Mouse (Mus musculus) c-Kit-negative CD71-positive TER-119-positive erythroid progenitor cells, embryonic 14.5 days (primary cell): ENCODE results near the gene Gstp1.
A peak's percentile ranks its signal among the peaks of the same experiment; 100 is the strongest.
"Not testable (repeated sequence)": the region's sequence is repeated elsewhere in the genome, so short reads cannot be mapped to it uniquely, and the experiment has no call there.

Experiments
- DNase-seq: peaks from one replicate; pipeline ENCODE4 v3.0.0-alpha.2; 2013; ENCODE audit warnings: low read depth, low spot score

The Gstp1 gene

GRCm38 (mm10) chr19:4040941-4041340, 3.2 kb upstream of the Gstp1 start:
- DNase-seq, result not testable (repeated sequence)

- DNase-seq, result not testable (repeated sequence)
These were observed 514 bp downstream of the Gstp1 start for GRCm38 (mm10) chr19:4037154-4037787.

GRCm38 (mm10) chr19:4036327-4037045, 1.3 kb downstream of the Gstp1 start:
- no peak for DNase-seq

GRCm38 (mm10) chr19:4033742-4034141, 4.0 kb downstream of the Gstp1 start:
- DNase-seq, result no peak

- DNase-seq, result no peak
These were observed 4.5 kb downstream of the Gstp1 start for GRCm38 (mm10) chr19:4033298-4033697.

- no peak for DNase-seq
These were observed 5.1 kb downstream of the Gstp1 start for GRCm38 (mm10) chr19:4032668-4033067.

GRCm38 (mm10) chr19:4027576-4027975, 10.2 kb downstream of the Gstp1 start:
- no peak for DNase-seq

- DNase-seq, result no peak
These were observed 14.6 kb downstream of the Gstp1 start for GRCm38 (mm10) chr19:4023185-4023584.

- peak; percentile 42 for DNase-seq
These were observed 18.8 kb downstream of the Gstp1 start for GRCm38 (mm10) chr19:4018743-4019583.

- no peak for DNase-seq
These were observed 19.7 kb downstream of the Gstp1 start for GRCm38 (mm10) chr19:4017921-4018587.

- no peak for DNase-seq
These were observed 22.1 kb downstream of the Gstp1 start for GRCm38 (mm10) chr19:4015635-4016034.

- no peak for DNase-seq
These were observed 23.0 kb downstream of the Gstp1 start for GRCm38 (mm10) chr19:4014802-4015201.

- DNase-seq, result no peak
These were observed 24.7 kb downstream of the Gstp1 start for GRCm38 (mm10) chr19:4013066-4013465.

- DNase-seq, result peak; percentile 96
These were observed 25.3 kb downstream of the Gstp1 start, which contains the start of gene Ndufv1 for GRCm38 (mm10) chr19:4012432-4013022. Gene Ndufv1 (minus strand): TSS chr19:4012806.

GRCm38 (mm10) chr19:4011086-4011485, 26.7 kb downstream of the Gstp1 start:
- no peak for DNase-seq

- no peak for DNase-seq
These were observed 31.8 kb downstream of the Gstp1 start for GRCm38 (mm10) chr19:4005971-4006370.

GRCm38 (mm10) chr19:4005091-4005490, 32.7 kb downstream of the Gstp1 start:
- no peak for DNase-seq

- no peak for DNase-seq
These were observed 33.5 kb downstream of the Gstp1 start for GRCm38 (mm10) chr19:4004331-4004730.

- no peak for DNase-seq
These were observed 34.1 kb downstream of the Gstp1 start for GRCm38 (mm10) chr19:4003641-4004040.

- DNase-seq, result no peak
These were observed 34.7 kb downstream of the Gstp1 start, which contains the start of gene Doc2g for GRCm38 (mm10) chr19:4003112-4003511. Gene Doc2g (plus strand): TSS chr19:4003313.

- DNase-seq, result no peak
These were observed 36.0 kb downstream of the Gstp1 start for GRCm38 (mm10) chr19:4001752-4002151.
